Mouse (Mus musculus) ES-E14 (cell line): ENCODE measurements around the gene Atrip.

Experiments
- CHD2 ChIP-seq: IDR thresholded peaks from 2 replicates; pipeline ENCODE4 v1.6.1; 2014; ENCODE audit warnings: mild to moderate bottlenecking, low read depth, low read length, inconsistent platforms
- ZC3H11A ChIP-seq: IDR thresholded peaks from 2 replicates; pipeline ENCODE4 v1.6.1; 2012; ENCODE audit warnings: low read depth, mild to moderate bottlenecking, inconsistent platforms, low read length, borderline replicate concordance

- TF ChIP-seq CHD2 (no peak), ZC3H11A (no peak)
Measured at GRCm38 (mm10) chr9:109095137-109095982, 21.4 kb upstream of the Atrip start, which contains the start of gene Plxnb1.
